Mouse (Mus musculus) embryonic fibroblast, embryonic 13.5 days (primary cell): Measurements from ENCODE around the gene Sorcs2.

ENCODE experiments used
- CTCF ChIP-seq: IDR thresholded peaks from 2 replicates; pipeline ENCODE4 v1.5.1; 2011; ENCODE audit warnings: mild to moderate bottlenecking, control low read depth, low read length, moderate library complexity, borderline replicate concordance; ENCODE audit not compliant: insufficient read depth
- POLR2A ChIP-seq: IDR thresholded peaks from 2 replicates; pipeline ENCODE4 v1.6.1; 2011; ENCODE audit warnings: low read depth, mild to moderate bottlenecking, control low read depth, low read length, moderate library complexity

DNA sequence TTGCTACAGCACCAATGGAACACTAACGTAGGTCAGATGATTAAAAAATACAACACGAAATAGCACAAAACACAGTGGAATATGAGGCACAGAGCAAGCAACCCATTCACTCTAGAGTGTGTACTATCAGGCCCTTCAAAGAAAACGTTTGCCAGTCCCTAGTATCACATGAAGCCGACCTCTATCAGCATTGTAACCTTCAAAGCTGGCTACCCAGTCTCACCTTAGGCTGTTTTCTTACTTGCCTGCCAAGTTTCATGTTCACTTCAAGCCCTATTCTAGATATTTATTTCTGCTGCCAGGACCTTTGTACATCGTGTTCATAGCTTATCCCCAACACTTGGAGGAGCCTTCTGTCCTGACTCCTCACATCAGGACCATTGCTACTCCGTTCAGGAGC is 263.6 kb downstream of the Sorcs2 start:
- no peak for TF ChIP-seq POLR2A
- no peak for TF ChIP-seq CTCF
